Mouse (Mus musculus) kidney, adult 11 months (tissue): ENCODE results near the gene C2cd4a.

ENCODE experiments used
- DNase-seq: peaks from one replicate; pipeline ENCODE4 v3.0.0; 2022

C2cd4a gene

DNA sequence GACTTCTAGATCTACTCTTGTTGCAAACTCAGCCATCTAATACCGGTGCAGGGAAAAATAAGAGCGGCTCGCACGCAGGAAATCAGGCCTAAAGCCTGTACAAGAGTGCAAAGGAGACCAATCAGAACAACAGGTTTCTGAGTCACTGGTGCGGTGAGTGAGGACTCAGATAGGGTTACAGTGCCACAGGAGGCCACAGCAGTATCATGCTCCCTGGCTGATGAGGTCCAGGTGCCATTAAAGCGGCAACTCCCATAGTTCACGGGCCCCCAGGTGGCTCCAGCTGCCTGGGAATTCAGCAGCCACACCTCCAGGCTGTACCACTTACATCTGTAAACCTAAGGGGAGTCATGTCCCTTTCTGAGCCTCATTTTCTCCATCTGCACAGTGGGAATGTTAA lies 45.8 kb downstream of the C2cd4a start:
- no peak for DNase-seq

DNA sequence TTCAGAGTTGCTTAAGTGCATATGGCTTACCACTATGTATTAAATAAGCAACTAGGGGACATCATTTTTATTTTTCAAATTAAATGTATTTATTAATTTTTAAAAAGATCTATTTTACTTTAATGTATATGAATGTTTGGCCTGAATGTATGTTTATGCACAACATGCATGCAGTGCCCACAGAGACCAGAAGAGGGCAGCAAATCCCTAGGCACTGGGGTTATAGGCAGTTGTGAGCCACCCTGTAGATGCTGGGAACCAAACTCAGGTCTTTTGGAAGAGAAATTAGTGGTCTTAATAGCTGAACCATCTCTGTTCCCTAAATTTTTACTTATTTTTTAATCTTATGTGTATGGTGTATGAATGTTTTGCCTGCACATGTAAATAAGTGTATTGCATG lies 48.2 kb downstream of the C2cd4a start:
- DNase-seq: no peak

DNA sequence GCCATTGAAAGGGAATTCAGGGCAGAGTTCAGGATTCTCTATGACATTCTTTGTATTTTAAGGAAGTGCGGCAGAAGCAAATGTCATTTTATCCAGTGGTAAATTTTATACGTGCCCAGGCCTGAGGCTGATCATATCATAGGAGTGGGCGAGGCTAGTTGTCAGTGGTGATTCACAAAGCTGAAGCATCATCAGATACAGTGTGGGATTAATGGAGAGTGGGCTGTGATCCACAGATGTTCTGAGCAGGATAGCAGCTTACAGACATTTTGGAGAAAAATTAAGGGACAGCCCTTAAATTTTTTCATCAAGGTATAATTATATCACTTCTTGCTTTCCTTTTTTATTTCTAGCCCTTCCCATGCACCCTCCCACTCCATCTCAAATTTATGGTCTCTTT lies 48.7 kb downstream of the C2cd4a start:
- no peak for DNase-seq

DNA sequence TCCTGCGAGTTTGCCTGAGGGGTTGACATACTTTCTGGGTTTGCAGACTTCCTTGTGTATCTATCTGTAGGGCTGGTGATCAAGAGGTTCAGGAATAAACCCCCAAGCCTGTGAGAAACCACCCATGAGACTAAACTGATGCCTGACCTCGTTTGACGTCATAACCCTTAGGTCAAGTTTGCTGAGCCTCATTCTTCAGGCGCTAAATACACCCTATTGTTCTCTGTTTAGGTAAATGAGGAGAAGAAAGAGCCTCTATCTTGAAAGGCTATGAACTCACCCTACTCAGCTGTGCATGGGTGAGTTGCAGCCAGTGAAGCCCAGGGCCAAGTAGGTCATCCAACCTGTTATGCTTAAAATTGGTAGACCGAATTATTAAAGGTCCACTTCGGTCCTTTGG lies 49.3 kb downstream of the C2cd4a start:
- no peak for DNase-seq
